Mouse (Mus musculus) adrenal gland, postnatal 14 days (tissue): Measurements from ENCODE around the gene Rab12. TPM values are rescaled to one million over a fixed set of nuclear protein-coding genes. Genes with fewer than 3 reads are reported as not detected.
"Not testable (repeated sequence)": the region's sequence is repeated elsewhere in the genome, so short reads cannot be mapped to it uniquely, and the experiment has no call there.

Experiments used
- DNase-seq: peaks from one replicate; pipeline ENCODE4 v3.0.0; 2021; ENCODE audit warnings: mixed read lengths
- long read RNA-seq, 2 experiments: library from polyadenylated mRNA; stranded (forward); transcript quantifications; one replicate each; pipeline ENCODE4 v2.0.0; 2021
- total RNA-seq: library from RNA; stranded (reverse); gene quantifications from 2 replicates; pipeline ENCODE4 v1.2.3, GENCODE M21; 2021

Rab12 gene
- total RNA-seq, result 97.8 and 99.6 TPM in 2 replicates
- long read RNA-seq, experiment 1, transcript Rab12-205 (6 exons, 2,010 nt), result major isoform, 148 of 155 reads
- long read RNA-seq, experiment 1, partial matches to known transcripts, result 0 of 155 reads
- long read RNA-seq, experiment 1, other reads (novel, unspliced or antisense), result 7 of 155 reads
- long read RNA-seq, experiment 2, transcript Rab12-205 (6 exons, 2,010 nt), result major isoform, 98 of 108 reads
- long read RNA-seq, experiment 2, partial matches to known transcripts, result 2 of 108 reads
- long read RNA-seq, experiment 2, other reads (novel, unspliced or antisense), result 7 of 108 reads

DNA sequence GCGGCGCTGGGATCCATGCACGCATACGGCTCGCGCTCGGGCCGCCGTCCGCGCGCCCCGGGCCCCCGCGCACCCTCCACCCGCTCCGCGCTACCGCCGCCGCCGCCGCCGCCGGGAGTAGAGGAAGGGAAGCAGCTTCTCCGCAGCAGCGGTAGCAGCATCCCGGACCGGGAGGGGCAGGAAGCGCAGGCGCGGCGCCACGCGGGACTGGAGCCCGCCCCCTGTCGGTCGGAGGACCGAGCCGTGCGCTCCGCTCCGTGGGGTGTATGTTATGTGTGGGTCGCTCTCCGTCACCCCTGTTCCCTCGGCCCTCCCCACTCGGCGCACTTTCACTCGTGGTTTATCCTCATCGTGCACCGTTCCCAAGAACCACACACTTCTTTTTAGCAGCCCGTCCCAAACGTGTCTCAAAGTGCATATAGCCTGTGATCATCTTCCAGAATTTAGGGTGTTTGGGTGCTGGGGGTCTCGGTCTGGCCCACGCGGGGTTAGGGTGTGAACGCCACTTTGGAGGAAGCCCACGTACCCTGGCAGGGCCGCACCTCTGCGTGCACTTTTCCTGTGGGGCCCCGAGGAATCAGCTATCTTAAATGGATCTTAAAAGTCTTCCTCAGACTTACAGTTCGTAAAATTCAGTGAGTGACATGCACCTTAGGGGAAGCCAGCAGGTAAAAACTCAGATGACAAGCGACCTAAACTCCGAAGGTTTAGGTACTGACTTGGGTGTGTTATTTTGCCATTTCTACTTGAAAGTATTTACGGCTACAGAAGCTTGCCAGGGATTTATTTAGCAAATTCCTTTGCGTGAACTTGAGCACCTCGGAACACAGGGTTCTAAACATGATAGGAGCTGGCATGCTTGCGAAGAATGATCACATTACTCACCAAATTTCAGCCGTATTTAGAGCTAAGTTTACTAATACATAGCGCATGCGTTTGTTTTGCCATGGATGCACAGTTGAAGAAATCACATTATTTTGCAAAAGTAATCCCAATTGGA lies at the start of gene Rab12:
Gene Rab12 (minus strand): TSS at position 176 of the 1,000 bp plus-strand sequence.
- DNase-seq, result peak; percentile 95

DNA sequence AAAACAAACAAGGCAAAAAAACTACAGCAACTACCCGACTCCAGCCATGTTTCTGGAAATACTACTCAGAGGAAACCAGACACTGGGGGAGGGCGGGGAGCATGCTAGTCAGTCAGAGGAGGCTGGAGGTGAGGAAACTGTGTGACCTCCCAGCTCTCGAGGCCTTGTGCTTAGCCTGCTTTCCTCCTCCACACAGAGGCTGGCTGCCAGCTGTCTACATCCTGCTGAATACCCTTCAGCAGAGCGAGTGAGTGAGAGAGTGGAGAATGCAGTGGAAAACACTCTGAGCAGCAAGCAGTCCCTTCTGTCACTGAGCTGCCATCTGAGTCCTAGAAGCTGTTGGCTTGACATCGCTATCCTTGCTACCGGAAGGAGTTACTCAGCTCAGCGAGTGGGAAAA lies 44.7 kb upstream of the Rab12 start:
- peak; percentile 38 for DNase-seq

DNA sequence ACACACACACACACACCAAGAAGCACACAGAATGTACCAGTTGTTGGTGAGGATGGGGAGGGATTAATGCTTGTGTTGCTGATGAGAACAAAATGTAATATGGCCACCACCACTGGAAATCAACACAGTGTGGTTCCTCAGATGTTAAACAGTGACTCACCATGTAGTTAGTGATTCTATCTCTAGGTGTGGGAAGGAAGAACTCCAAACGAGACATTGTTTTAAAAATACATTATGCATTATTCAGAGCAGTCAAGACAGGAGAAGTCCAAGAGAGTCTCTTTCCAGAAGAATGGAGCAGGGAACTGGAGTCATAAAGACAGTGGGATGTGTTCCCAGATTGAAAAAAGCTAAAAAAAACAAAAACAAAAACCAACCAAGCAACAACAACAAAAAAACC lies 44.0 kb upstream of the Rab12 start:
- DNase-seq, result no peak

DNA sequence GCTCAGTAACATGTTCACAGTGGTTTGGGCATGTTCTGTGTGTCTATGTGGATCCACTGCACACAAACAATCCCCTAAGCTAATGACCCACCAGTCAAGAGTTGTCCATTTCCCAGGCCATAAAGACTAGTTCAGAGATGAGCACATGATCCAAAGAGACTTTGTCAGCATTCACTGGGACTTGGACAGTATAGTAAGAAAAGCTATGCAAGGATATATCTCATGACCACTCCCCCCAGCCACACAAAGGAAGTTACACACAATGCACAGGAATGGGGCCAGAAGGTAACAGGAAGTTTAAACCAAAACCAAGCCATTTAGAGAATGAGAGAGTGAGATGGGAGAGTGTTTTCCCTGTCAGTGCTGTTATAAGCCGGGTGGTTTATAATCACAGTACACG lies 41.9 kb upstream of the Rab12 start:
- no peak for DNase-seq

DNA sequence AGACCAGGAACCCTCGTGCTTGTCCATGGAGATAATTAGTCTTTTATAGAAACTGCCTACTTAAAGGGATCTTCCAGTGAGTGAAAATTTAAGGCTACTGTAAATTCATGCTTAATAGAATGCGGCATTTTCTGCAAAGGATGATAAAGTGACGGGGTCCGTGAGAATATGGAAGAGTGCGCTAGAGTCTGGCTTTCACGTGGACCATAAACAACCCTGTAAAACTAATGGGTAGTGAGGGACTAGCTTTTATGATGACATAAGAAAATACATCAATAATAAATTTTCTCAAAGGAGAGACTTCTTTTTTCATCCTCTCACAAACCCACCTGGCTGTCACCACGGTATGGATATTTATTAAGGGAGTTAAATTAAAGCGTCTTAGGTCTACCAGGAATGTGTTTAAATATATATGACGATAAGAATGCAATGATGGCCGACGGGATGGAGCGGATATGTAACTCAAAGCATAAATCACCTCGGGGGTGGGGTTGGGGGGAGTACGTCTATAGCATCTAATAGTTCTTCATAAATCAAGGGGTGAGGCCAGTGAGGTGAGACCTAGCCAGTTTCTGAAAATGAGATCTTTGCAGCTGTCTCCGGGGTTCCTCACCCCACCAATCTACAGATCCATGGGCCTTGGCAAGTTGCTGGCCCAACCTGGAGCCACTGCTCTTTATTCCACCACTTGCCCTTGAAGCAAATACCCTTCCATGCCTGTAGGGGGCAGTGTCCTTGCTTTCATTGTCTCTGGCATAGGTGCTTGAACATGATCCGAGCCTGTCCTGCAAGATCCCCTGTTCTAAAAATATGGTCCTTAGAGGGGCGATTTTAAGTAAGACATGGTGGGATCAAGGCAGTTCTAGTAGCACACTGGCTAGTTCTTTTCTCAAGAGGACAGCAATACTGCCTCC lies 39.1 kb upstream of the Rab12 start:
- no peak for DNase-seq

DNA sequence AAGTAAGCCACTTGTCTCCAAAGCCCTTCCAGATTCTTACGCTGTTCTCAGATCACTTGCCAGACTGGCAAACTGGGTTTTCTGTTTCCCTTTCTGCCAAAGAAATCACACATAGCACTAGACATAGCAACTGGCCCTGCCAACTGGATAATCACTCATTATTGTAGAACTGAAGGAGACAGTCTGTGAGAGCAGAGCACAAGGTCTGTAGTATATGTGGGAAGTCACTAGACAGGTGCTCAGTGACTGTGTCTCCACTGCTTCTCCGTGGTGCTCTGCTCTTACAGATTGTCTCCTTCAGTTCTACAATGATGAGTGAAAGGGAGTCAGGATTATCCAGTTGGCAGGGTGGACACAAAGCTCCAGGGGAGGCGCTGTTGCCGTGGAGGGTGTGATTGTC lies 33.2 kb upstream of the Rab12 start:
- DNase-seq, result no peak

DNA sequence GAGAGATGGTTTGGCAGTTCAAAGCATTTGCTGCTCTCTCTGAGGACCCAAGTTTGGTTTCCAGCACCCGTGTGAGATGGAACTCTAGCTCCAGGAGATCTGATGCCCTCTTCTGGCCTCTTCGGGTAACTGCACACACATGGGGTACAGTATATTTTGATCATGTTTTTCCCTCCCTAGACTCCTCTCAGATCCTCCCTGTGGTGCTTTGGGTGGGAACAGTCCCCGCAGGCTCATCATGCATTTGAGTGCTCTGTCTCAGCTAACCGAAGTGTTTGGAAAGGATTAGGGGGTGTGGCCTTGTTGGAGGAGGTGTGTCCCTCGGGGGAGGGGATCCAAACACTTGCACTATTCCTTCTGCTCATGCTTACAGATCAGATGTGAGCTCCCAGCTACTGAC lies 31.0 kb upstream of the Rab12 start:
- no peak for DNase-seq

DNA sequence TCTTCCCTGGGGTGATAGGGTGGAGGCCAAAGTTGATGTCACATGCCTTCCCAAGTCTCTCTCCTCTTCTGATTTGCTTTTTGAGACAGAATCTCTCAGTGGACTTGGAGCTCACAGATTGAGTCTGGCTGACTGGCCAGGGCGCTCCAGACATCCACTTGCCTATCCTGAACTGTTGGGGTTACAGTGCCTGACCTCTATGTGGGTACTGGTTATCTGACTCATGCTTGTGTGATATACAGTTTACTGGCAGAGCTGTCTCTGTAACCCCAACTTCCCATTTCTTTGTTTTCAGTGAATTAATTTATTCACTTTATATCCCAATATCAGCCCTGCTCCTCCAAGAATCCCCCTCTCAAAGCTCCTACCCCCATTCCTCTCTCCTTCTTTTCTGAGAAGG lies 12.8 kb upstream of the Rab12 start:
- DNase-seq, result no peak

DNA sequence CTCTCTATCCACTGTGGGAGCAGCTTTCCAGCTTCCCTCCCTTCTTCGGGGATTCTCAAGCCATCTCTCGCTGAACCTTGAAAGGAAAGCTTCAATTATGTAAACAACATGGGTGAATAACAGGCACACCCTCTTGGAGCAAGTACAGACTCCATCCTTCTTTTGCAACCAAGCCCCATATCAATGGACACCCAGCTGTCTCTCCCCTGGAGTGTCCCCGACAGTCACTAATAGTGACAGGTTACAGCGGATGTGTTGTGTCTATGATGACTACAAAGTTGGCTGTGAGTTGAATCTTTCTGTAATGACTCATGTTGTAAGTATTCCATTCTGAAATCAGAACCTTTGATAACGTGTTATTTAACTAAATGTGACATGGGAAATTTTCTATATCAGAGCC lies 3.9 kb upstream of the Rab12 start:
- no peak for DNase-seq

DNA sequence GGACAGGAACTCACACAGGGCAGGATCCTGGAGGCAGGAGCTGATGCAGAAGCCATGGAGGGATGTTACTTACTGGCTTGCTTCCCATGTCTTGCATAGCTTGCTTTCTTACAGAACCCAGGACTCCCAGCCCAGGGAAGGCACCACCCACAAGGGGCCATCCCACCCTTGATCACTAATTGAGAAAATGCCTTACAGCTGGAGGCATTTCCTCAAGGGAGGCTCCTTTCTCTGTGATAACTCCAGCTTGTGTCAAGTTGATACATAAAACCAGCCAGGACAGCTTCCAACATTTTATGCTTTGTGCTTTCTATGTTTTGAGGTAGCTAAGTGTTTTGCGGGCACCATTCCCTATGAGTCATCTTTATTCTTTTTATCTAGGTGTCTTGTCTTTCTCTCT lies 3.1 kb upstream of the Rab12 start:
- DNase-seq, result not testable (repeated sequence)

DNA sequence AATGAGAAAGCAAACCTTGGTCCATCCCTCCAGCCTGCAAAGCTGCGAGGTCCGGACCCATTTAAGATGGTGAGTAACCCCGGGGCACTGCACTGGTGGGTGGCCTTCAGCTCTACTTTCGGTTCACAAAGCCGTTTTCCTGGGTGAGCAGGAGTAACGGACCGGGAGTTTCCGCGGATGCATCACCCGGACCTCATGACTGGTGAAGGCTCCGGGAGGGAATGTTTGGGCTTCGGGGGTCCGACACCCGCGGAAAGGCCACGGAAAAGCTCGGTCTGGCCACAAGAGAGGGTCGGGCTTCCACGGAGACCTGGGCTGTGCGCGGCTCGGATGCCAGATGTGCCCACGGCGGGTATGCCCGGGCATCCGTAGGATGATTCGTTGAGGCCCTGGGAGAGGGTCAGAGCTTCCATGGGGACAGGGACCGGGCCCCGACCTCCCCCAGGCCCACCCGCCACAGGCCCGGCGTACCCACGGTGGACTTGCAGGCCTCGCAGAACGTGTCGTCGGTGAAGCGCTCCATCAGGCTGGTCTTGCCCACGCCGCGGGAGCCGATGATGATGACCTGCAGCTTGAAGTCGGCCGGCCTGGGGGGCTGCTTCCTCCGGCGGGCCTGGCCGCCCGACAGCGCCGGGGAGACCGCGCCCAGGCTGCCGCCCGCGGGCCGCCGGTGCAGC lies 514 bp downstream of the Rab12 start:
- DNase-seq, result peak; percentile 71

DNA sequence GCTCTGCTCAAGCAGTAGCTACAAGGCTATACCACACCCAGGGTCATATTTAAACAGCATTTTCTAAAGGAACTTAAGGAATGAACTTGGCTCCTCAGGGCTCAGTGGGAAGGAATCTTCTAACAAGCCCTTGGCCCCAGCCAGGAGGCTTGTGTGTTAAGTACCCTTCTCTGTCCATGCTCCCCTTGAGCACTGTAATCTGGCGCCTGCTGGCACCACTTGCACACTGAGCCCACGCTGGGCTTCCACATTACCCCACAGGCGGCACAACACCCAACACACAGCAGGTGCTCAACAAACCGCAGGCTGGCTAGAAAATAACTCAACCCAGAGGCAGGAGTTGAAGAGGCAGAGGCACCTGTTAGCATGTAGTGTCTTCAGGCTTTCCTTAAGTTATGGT lies 2.6 kb downstream of the Rab12 start:
- DNase-seq, result no peak

DNA sequence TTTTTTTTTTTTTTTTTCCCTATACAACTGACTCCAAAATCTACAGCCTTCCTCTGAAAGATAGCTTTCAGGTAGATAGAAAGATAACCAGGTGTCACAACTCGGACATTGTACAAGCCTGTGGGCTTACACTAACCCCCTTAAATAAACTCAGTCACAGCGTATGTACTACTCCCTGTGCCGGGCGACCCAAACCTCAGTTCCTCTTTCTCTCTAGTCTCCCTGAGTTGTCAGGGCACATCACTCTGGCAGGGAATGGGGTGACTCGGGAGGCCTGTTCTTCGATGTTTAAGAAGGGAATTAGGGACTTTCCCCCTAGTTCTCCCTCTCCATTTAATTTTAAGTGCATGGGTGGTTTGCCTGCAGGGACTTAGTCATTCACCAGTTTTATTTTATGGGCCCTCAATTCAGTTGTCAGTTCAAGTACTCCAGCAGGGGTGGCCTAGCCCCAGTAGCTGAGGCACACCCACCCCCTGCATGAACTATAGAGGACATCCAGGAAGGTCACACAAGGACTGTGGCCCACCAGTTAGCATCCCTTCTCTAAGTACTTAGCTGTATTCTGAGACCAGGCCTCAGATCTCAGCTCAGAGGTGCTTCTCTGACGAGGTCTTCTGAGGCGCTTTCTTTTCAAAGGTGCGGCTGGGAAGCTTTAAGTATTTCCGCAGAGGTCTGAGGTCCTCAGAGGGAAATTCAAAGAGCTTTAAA lies 5.1 kb downstream of the Rab12 start:
- DNase-seq, result no peak

DNA sequence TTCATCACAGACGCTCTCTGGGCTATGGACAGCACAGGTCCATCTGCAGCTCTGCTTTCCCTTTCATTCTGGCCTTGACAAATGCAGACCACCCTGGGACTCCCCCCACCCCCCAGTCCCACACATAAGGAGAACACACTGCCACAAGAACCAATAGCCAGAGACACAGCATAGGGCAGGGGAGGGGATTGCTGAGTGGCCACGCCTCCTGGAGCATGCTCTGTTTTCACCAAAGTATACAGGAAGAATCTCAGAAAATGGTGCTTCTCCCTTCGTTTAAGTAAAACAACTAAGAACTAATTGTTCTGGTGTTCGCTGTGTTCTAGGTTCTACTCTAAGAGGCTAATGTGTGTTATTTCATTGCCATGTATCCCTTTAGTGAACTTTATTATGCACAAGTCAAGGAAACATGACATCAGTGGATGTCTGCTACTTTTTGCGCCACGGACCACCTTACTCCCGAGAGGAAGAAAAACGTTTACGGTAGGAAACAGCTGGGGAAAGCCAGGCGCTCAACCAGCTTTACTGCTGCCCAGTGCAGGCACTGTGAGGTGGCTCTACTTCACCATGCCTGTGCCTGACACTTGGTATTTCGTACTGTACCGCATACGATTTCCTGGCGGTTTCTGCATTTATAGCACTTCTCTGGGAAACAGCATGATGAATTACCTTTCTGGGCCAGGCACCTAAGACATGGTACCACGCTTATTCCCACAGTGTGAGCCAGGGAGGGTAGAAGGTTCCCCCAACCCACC lies 7.2 kb downstream of the Rab12 start:
- DNase-seq, result no peak

DNA sequence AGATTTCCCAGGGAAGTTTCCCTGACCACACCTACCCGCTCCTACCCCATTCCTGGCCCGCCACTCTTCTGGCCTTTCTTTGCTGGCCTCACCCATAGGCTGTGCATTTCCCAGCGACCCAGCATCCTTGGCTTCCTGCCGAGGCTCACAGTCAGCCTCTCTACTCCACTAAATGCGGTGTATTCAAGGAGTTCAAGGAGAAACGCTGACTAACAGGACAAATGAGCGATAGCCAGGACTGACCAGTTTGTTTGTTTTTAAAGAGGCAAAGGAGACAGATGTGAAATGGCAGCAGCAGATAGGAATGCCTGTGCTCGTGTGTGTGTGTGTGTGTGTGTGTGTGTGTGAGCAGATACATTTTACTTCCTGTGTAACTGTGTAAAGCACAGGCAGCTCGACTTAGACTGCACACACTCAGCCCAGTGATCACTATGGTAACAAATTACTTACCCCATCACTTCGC lies 9.3 kb downstream of the Rab12 start:
- peak; percentile 89 for DNase-seq

DNA sequence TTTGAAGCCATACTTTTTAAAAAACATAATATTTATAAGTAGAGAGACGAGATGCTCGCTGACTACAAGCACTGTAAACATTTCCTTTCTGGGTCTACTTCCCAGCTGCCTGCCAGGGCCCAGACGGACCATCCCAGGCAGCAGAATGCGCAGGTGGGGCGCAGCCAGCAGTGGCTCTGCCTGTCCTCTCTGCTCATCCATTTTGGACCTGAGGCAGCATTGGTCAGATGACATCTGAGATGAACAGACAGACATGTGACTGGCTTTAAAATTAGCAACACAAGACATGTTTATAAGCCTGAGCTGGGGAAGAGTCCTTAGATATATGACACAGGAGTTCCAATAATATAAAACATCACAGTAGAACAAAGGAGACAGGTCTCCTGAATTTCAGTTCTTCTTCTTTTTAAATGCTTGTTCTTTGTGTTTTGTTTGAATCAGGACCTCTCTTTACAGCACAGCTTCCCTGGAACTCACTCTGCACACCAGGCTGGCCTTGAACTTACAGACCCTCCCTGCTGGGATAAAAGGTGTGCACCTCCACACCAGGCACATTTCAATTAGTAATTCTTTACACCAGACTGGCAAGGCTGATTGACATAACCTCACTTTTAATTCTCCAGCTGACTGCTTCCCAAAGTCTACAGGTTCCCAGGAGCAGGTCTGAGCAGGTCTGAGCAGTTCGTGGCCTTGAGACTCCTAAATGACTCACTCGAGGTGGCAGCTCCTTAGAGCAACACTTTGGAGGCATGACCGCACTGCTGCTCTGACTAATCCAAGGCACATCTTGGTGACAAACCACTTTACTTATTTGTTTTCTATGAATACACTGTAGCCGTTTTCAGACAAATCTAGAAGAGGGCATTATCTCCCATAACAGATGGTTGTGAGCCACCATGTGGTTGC lies 12.2 kb downstream of the Rab12 start:
- peak; percentile 53 for DNase-seq

DNA sequence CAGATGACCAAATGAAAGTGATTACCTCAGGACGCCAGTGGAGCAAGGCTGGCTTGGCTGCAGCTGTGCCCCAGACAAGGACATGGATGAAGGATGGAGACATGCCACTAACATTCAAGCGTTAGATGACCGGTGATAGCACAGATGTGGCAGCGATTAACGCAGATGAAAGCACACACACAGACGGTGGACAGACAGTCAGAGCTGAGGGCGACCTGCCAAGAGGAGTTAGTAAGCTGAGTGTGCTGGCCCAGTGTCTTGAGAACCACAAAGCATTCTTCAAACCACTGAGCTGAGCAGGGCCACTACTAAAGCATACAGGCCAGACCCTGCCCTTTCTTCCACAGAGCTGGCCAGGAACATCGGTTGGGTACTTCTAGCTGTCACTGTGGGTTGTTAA lies 14.6 kb downstream of the Rab12 start:
- DNase-seq, result peak; percentile 58

DNA sequence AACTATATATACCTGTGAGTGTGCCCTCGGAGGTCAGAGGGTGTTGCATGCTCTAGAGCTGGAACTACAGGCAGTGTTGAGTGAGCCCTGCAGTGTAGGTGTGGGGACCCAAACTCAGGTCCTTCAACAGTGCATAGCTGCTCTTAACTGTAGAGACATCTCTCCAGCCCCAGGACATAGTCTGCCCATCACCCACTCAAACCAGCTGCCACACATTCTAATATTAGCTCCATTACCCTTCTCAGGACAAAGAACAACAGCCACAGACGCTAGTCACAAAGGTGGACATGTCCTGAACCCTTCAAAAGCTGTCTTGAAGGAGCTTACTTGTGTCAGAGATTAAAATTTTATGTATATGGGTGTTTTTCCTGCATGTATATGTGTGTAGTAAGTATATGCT lies 15.3 kb downstream of the Rab12 start:
- no peak for DNase-seq

DNA sequence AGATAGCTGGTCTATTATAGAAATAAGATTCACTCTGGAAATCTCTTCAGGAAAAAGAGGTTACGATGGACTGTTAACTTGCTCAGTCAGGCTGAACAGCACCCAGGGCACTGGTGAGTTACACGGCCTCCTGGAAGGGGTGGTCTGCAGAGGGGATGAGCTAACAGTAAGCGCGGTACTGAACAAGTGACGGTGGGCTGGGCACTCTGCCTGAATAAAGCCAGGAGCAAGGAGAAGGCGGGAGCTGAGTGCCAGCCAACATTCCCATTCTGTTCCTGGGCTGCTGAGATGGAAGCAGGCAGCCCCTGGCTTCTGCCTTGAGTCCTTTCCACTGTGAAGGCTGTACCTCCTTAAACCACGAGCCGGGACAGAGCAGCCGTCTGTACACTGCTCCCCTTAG lies 16.1 kb downstream of the Rab12 start:
- DNase-seq, result no peak
